Mouse (Mus musculus): ENCODE measurements around the gene Fkbp8. TPM values are rescaled to one million over a fixed set of nuclear protein-coding genes. Genes with fewer than 3 reads are reported as not detected.

Gene Fkbp8
- total RNA-seq, 4 experiments from 2014 or later, result 113 to 123 (median 120) TPM

Other genes starting within 250 kb of the Fkbp8 start
- 1 to 10 TPM; 3.1 to 4.4 (median 3.2) TPM for gene Homer3, start 244.9 kb upstream of the Fkbp8 start, total RNA-seq (2022)
- gene Ddx49, start 225.2 kb upstream of the Fkbp8 start, total RNA-seq (2022), result 10 to 100 TPM; 25.8 to 35.3 (median 33.9) TPM
- 100 to 1,000 TPM; 112 to 126 (median 121) TPM for gene Cope, start 225.2 kb upstream of the Fkbp8 start, total RNA-seq (2022)
- gene Cers1, start 211.9 kb upstream of the Fkbp8 start, total RNA-seq (2022), result 10 to 100 TPM; 16.5 to 25.1 (median 20.2) TPM
- gene Gdf1, start 197.9 kb upstream of the Fkbp8 start, total RNA-seq (2022), result 1 to 10 TPM in 1 of 4 experiments, under 1 TPM in 1, not detected in 2; 0.75 to 2.7 TPM
- gene Upf1, start 174.4 kb upstream of the Fkbp8 start, total RNA-seq (2022), result 10 to 100 TPM; 29.7 to 32.7 (median 30.8) TPM
- gene Comp, start 154.2 kb upstream of the Fkbp8 start, total RNA-seq (2022), result 10 to 100 TPM in 2 of 4 experiments, 1 to 10 TPM in 2; 2.7 to 16.7 (median 8.4) TPM
- 10 to 100 TPM in 1 of 4 experiments, 1 to 10 TPM in 3; 7.1 to 15.3 (median 7.6) TPM for gene Crtc1, start 88.1 kb upstream of the Fkbp8 start, total RNA-seq (2022)
- 1 to 10 TPM; 6.6 to 9.7 (median 7.5) TPM for gene Klhl26, start 50.8 kb upstream of the Fkbp8 start, total RNA-seq (2022)
- gene Tmem59l, start 40.4 kb upstream of the Fkbp8 start, total RNA-seq (2022), result not detected
- 1 to 10 TPM; 1.1 to 2.5 (median 2.3) TPM for gene Crlf1, start 34.6 kb upstream of the Fkbp8 start, total RNA-seq (2022)
- gene Rex1bd, start 21.0 kb upstream of the Fkbp8 start, total RNA-seq (2022), result 100 to 1,000 TPM; 175 to 196 (median 181) TPM
- 100 to 1,000 TPM; 794 to 918 (median 839) TPM for gene Uba52, start 16.9 kb upstream of the Fkbp8 start, total RNA-seq (2022)
- gene Kxd1, start 232 bp downstream of the Fkbp8 start, total RNA-seq (2022), result 10 to 100 TPM; 68.3 to 80.8 (median 76.7) TPM
- 10 to 100 TPM; 11.9 to 14.7 (median 12.3) TPM for gene Ell, start 11.7 kb downstream of the Fkbp8 start, total RNA-seq (2022)
- 1 to 10 TPM; 1.9 to 3.4 (median 2.4) TPM for gene Isyna1, start 66.6 kb downstream of the Fkbp8 start, total RNA-seq (2022)
- gene Ssbp4, start 81.1 kb downstream of the Fkbp8 start, total RNA-seq (2022), result 10 to 100 TPM in 3 of 4 experiments, 1 to 10 TPM in 1; 8.5 to 19.2 (median 10.4) TPM
- gene Lrrc25, start 88.4 kb downstream of the Fkbp8 start, total RNA-seq (2022), result under 1 TPM in 3 of 4 experiments, not detected in 1; 0.17 to 0.49 (median 0.22) TPM
- under 1 TPM in 1 of 4 experiments, not detected in 3; 0.24 TPM for gene Gdf15, start 104.7 kb downstream of the Fkbp8 start, total RNA-seq (2022)
- 10 to 100 TPM; 13.6 to 19.0 (median 15.7) TPM for gene Pgpep1, start 132.7 kb downstream of the Fkbp8 start, total RNA-seq (2022)
- gene Lsm4, start 145.5 kb downstream of the Fkbp8 start, total RNA-seq (2022), result 10 to 100 TPM; 64.4 to 75.4 (median 70.3) TPM
- 10 to 100 TPM; 31.9 to 42.0 (median 38.3) TPM for gene Jund, start 171.2 kb downstream of the Fkbp8 start, total RNA-seq (2022)
- not detected for gene Iqcn, start 175.7 kb downstream of the Fkbp8 start, total RNA-seq (2022)
- not detected for gene Gm3336, start 190.8 kb downstream of the Fkbp8 start, total RNA-seq (2022)
- 1 to 10 TPM in 2 of 4 experiments, under 1 TPM in 2; 0.65 to 2.3 (median 1.1) TPM for gene Pde4c, start 196.0 kb downstream of the Fkbp8 start, total RNA-seq (2022)
- 10 to 100 TPM; 28.5 to 34.0 (median 32.3) TPM for gene Rab3a, start 227.0 kb downstream of the Fkbp8 start, total RNA-seq (2022)
- gene Mpv17l2, start 233.2 kb downstream of the Fkbp8 start, total RNA-seq (2022), result 10 to 100 TPM; 19.7 to 24.6 (median 22.2) TPM
- 10 to 100 TPM; 14.5 to 17.4 (median 16.0) TPM for gene Pik3r2, start 249.0 kb downstream of the Fkbp8 start, total RNA-seq (2022)